In the genomic region with DNA sequence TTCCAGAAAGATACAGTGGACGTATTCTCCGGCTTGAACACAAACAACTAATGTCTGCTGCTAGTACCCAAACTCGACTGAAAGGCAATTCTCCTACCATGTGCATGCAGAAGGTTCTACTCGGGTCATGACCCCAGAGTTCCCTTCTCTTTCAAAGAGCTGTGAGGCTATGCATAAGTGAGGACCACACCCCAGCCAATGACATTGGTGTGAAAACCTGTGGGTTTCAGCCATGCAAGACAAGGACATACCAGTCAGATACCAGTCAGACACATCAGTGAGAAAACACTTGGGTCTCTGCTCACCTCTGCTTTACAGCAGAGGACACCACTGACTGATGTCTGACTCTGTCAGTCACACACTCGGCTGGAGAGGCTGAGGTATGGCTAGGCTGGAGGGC, we compare ENCODE assay signal across 26 mouse cellular contexts.
DNase-seq lines count a peak whose midpoint lies in the region; ATAC-seq and TF ChIP-seq lines count a peak whose summit lies in the region.
"Had no signal": no experiment of that assay in that cellular context is flagged by ENCODE, and none has a peak within 500 bp of the region (broad histone marks: within the 10 kb centered on the region; RNA-seq: fewer than 3 reads in every experiment).

No protein-coding gene starts in this region.

- H3K79me2 ChIP-seq in liver, adult 2 months (ENCODE audit: control insufficient read depth, insufficient read depth, low read length), result peaks cover 41% of the 10 kb centered on the region

- H3K27ac ChIP-seq in liver, adult 2 months (replicated peaks; ENCODE audit: insufficient read depth, low read depth, low read length), result 0 out of 2 replicates have a peak overlapping the region, but pooled peaks have one; percentile 69
- H3K27ac ChIP-seq in liver, postnatal 0 days (ENCODE audit: low read depth), result no peak overlapping the region
- peak overlapping the region; percentile 20; the same call in 1 of the 2 replicates for H3K27ac ChIP-seq in midbrain, embryonic 14.5 days (replicated peaks; ENCODE audit: low read depth, low read length)
- no peak overlapping the region for H3K27ac ChIP-seq in midbrain, embryonic 10.5 days (replicated peaks)
- no peak overlapping the region for H3K27ac ChIP-seq in ES-E14 (ENCODE audit: insufficient read depth, low read depth, low read length, poor library complexity, severe bottlenecking)
- H3K27ac ChIP-seq: embryonic facial prominence, embryonic 13.5 days; embryonic facial prominence, embryonic 15.5 days; forebrain, embryonic 10.5 days; forebrain, embryonic 12.5 days had no signal

- H3K4me2 ChIP-seq in liver, postnatal 0 days (ENCODE audit: low read depth, low read length), result no peak overlapping the region
- H3K4me2 ChIP-seq in midbrain, embryonic 14.5 days (ENCODE audit: low read length), result no peak overlapping the region
- H3K4me2 ChIP-seq: embryonic facial prominence, embryonic 13.5 days; embryonic facial prominence, embryonic 15.5 days; forebrain, embryonic 12.5 days had no signal

- no peak overlapping the region for H3K9ac ChIP-seq in liver, adult 2 months (ENCODE audit: low read depth, low read length)
- no peak overlapping the region for H3K9ac ChIP-seq in liver, postnatal 0 days (replicated peaks)
- no peak overlapping the region for H3K9ac ChIP-seq in midbrain, embryonic 14.5 days (replicated peaks; ENCODE audit: low read length)
- H3K9ac ChIP-seq in ES-E14 (ENCODE audit: insufficient read depth, low read depth, low read length, poor library complexity, severe bottlenecking), result no peak overlapping the region
- H3K9ac ChIP-seq: embryonic facial prominence, embryonic 13.5 days; embryonic facial prominence, embryonic 15.5 days; forebrain, embryonic 12.5 days had no signal

- no peak for ATAC-seq in liver, postnatal 0 days
- no peak for ATAC-seq in midbrain, embryonic 14.5 days (ENCODE audit: low FRiP score, low TSS enrichment)
- ATAC-seq: activated CD4-positive, CD25-positive, alpha-beta regulatory T cell, adult 4 months; forebrain, embryonic 14.5 days; forebrain, embryonic 16.5 days; Patski had no signal

- no peak for TF ChIP-seq CTCF in liver, adult 2 months (IDR thresholded peaks at IDR 0.05; ENCODE audit: low read depth, low read length)
- TF ChIP-seq CTCF in liver, postnatal 0 days (IDR thresholded peaks at IDR 0.05; ENCODE audit: low read depth), result no peak

- TF ChIP-seq POLR2A in liver, adult 2 months (IDR thresholded peaks at IDR 0.05; ENCODE audit: extremely low read depth, insufficient read depth, low read length), result no peak

- no peak for TF ChIP-seq EP300 in liver, postnatal 0 days (IDR thresholded peaks at IDR 0.05; ENCODE audit: low read depth)

- peaks cover 15% of the 10 kb centered on the region; the same call in 1 of the 2 replicates for H3K36me3 ChIP-seq in liver, adult 2 months (ENCODE audit: control insufficient read depth, insufficient read depth, low read length)
- H3K36me3 ChIP-seq in liver, postnatal 0 days (replicated peaks; ENCODE audit: insufficient read depth, low read length), result no peaks in the 10 kb centered on the region
- H3K36me3 ChIP-seq in midbrain, embryonic 14.5 days (ENCODE audit: control insufficient read depth, insufficient read depth, low read length), result no peaks in the 10 kb centered on the region
- H3K36me3 ChIP-seq in midbrain, embryonic 10.5 days, result no peaks in the 10 kb centered on the region
- no peaks in the 10 kb centered on the region for H3K36me3 ChIP-seq in ES-E14 (ENCODE audit: control insufficient read depth, insufficient read depth, low read length, poor library complexity, severe bottlenecking)
- H3K36me3 ChIP-seq: embryonic facial prominence, embryonic 13.5 days; embryonic facial prominence, embryonic 15.5 days; forebrain, embryonic 10.5 days; forebrain, embryonic 12.5 days had no signal

- no peak overlapping the region for H3K4me3 ChIP-seq in liver, adult 2 months (ENCODE audit: insufficient read depth, low read depth, low read length)
- H3K4me3 ChIP-seq in liver, postnatal 0 days (ENCODE audit: low read depth, low read length), result no peak overlapping the region
- H3K4me3 ChIP-seq in midbrain, embryonic 14.5 days (replicated peaks; ENCODE audit: low read depth, low read length), result no peak overlapping the region
- H3K4me3 ChIP-seq in midbrain, embryonic 10.5 days, result no peak overlapping the region
- no peak overlapping the region for H3K4me3 ChIP-seq in ES-E14 (ENCODE audit: insufficient read depth in 1 of 2, low read depth in 1 of 2, low read length in 2 of 2, poor library complexity in 1 of 2, severe bottlenecking in 1 of 2)
- H3K4me3 ChIP-seq: embryonic facial prominence, embryonic 13.5 days; embryonic facial prominence, embryonic 15.5 days; erythroblast, embryonic 14.5 days; forebrain, embryonic 10.5 days; forebrain, embryonic 12.5 days had no signal

- DNase-seq in liver, adult 2 months (ENCODE audit: extremely low read depth, low read depth, low spot score), result no peak
- DNase-seq in liver, postnatal 0 days, result no peak
- no peak for DNase-seq in midbrain, embryonic 14.5 days
- no peak for DNase-seq in midbrain, embryonic 10.5 days (ENCODE audit: low spot score)
- DNase-seq in ES-E14 (ENCODE audit: low read depth, low spot score) (peak; percentile 29), ZHBTc4 (ENCODE audit: low read depth, low spot score) (peak; percentile 84)
- no peak for DNase-seq in Muller cell, postnatal 12 days (ENCODE audit: inconsistent ontology term)
- DNase-seq in layer of hippocampus, adult 18-20 months (ENCODE audit: low spot score in 2 of 2), result no peak
- DNase-seq: adrenal gland, adult 8-10 months; adrenal gland, postnatal 14 days; adrenal gland, postnatal 36 days; cerebellum, adult 11-12 months; cerebellum, adult 8-10 months; cerebellum, adult 9-11 months; cerebellum, postnatal 14 days; cerebellum, postnatal 36 days; embryo, embryonic 11 days had no signal

- no peaks in the 10 kb centered on the region for H3K27me3 ChIP-seq in liver, adult 2 months (ENCODE audit: control insufficient read depth, insufficient read depth, low read length)
- no peaks in the 10 kb centered on the region for H3K27me3 ChIP-seq in liver, postnatal 0 days (ENCODE audit: insufficient read depth, low read length)
- H3K27me3 ChIP-seq in midbrain, embryonic 14.5 days (ENCODE audit: control insufficient read depth, insufficient read depth, low read length), result no peaks in the 10 kb centered on the region
- no peaks in the 10 kb centered on the region; the same call in 1 of the 2 replicates for H3K27me3 ChIP-seq in midbrain, embryonic 10.5 days (ENCODE audit: low read depth, poor library complexity, severe bottlenecking)
- H3K27me3 ChIP-seq: embryonic facial prominence, embryonic 13.5 days; embryonic facial prominence, embryonic 15.5 days; forebrain, embryonic 12.5 days; Patski had no signal

- WGBS in liver, adult 2 months, result 81% methylated on average over 5 of the region's 5 CpGs
- WGBS in liver, postnatal 0 days (ENCODE audit: insufficient replicate concordance), result 64% methylated on average over 5 of the region's 5 CpGs
- 83% methylated on average over 5 of the region's 5 CpGs for WGBS in midbrain, embryonic 14.5 days
- 85% methylated on average over 5 of the region's 5 CpGs for WGBS in midbrain, embryonic 10.5 days

- H3K4me1 ChIP-seq in liver, adult 2 months (ENCODE audit: control insufficient read depth, insufficient read depth, low read length), result peaks cover 23% of the 10 kb centered on the region
- peaks cover 9% of the 10 kb centered on the region for H3K4me1 ChIP-seq in liver, postnatal 0 days (ENCODE audit: insufficient read depth)
- H3K4me1 ChIP-seq in midbrain, embryonic 14.5 days (ENCODE audit: control insufficient read depth, insufficient read depth, low read length), result peaks cover 15% of the 10 kb centered on the region
- H3K4me1 ChIP-seq in midbrain, embryonic 10.5 days, result peaks cover 28% of the 10 kb centered on the region
- H3K4me1 ChIP-seq in ES-E14 (ENCODE audit: control insufficient read depth in 2 of 2, insufficient read depth in 2 of 2, low read length in 2 of 2, poor library complexity in 1 of 2), result peaks cover 9% of the 10 kb centered on the region in 2 experiments; a peak in 3 of 4 replicates

- H3K9me3 ChIP-seq in liver, postnatal 0 days (ENCODE audit: low read length), result no peaks in the 10 kb centered on the region
- H3K9me3 ChIP-seq in midbrain, embryonic 14.5 days (ENCODE audit: control insufficient read depth, low read length), result no peaks in the 10 kb centered on the region
- no peaks in the 10 kb centered on the region for H3K9me3 ChIP-seq in midbrain, embryonic 10.5 days (replicated peaks)
- no peaks in the 10 kb centered on the region for H3K9me3 ChIP-seq in ES-E14 (ENCODE audit: control insufficient read depth, insufficient read depth, low read depth, low read length)
- H3K9me3 ChIP-seq: embryonic facial prominence, embryonic 13.5 days; embryonic facial prominence, embryonic 15.5 days; forebrain, embryonic 10.5 days; forebrain, embryonic 12.5 days had no signal

- in situ Hi-C loops in ES-E14 (cut with MboI; ENCODE audit: low sequenced_read_pairs in 2 of 2, unreplicated experiment in 2 of 2), result no loop called here

TF ChIP-seq in ES-E14, 5 proteins besides CTCF, POLR2A, EP300 and RAD21:
- TF ChIP-seq ZNF384 (IDR thresholded peaks at IDR 0.05; ENCODE audit: low read depth, low read length) (no peak), ZC3H11A (IDR thresholded peaks at IDR 0.05; ENCODE audit: borderline replicate concordance, low read depth, low read length) (no peak), CHD2 (IDR thresholded peaks at IDR 0.05; ENCODE audit: low read depth, low read length) (no peak), HCFC1 (IDR thresholded peaks at IDR 0.05; ENCODE audit: borderline replicate concordance, insufficient read depth, low read length) (no peak), MAFK (IDR thresholded peaks at IDR 0.05; ENCODE audit: insufficient read depth, low read depth, low read length) (no peak)

Comparison
In these comparisons a context has a peak if more than half of its experiments do, and no peak if none do; other contexts are left out.
1. H3K27ac ChIP-seq: peak in liver, adult 2 months (single experiment) and midbrain, embryonic 14.5 days (single experiment); none in liver, postnatal 0 days (single experiment), midbrain, embryonic 10.5 days (single experiment) and ES-E14 (single experiment).
2. DNase-seq: peak in ES-E14 (single experiment) and ZHBTc4 (single experiment); none in liver, adult 2 months (single experiment), liver, postnatal 0 days (single experiment), midbrain, embryonic 14.5 days (single experiment), midbrain, embryonic 10.5 days (single experiment), Muller cell, postnatal 12 days (single experiment) and layer of hippocampus, adult 18-20 months (0 of 2).